Mouse (Mus musculus): ENCODE results near the gene Slain1.

The Slain1 gene

GRCm38 (mm10) chr14:103667036-103667435, 17.0 kb downstream of the Slain1 start:
- no peak for DNase-seq (ENCODE audit: low spot score)

GRCm38 (mm10) chr14:103679395-103680217, 29.6 kb downstream of the Slain1 start:
- DNase-seq (ENCODE audit: low spot score), result no peak

- no peak for DNase-seq (ENCODE audit: low spot score)
These were observed 30.3 kb downstream of the Slain1 start for GRCm38 (mm10) chr14:103680285-103680819.

GRCm38 (mm10) chr14:103682633-103683390, 32.8 kb downstream of the Slain1 start:
- DNase-seq (ENCODE audit: low spot score), result no peak

GRCm38 (mm10) chr14:103686994-103687393, 37.0 kb downstream of the Slain1 start:
- no peak for DNase-seq (ENCODE audit: low spot score)

GRCm38 (mm10) chr14:103694295-103694694, 44.3 kb downstream of the Slain1 start:
- DNase-seq (ENCODE audit: low spot score), result peak; percentile 34

- no peak for DNase-seq (ENCODE audit: low spot score)
These were observed 45.6 kb downstream of the Slain1 start for GRCm38 (mm10) chr14:103695620-103696019.

- no peak for DNase-seq (ENCODE audit: low spot score)
These were observed 47.1 kb downstream of the Slain1 start for GRCm38 (mm10) chr14:103697101-103697500.

GRCm38 (mm10) chr14:103699308-103699707, 49.3 kb downstream of the Slain1 start:
- DNase-seq (ENCODE audit: low spot score), result no peak

GRCm38 (mm10) chr14:103702516-103702915, 52.5 kb downstream of the Slain1 start:
- DNase-seq (ENCODE audit: low spot score), result no peak

GRCm38 (mm10) chr14:103704771-103705170, 54.7 kb downstream of the Slain1 start:
- DNase-seq (ENCODE audit: low spot score), result no peak

- no peak for DNase-seq (ENCODE audit: low spot score)
These were observed 56.3 kb downstream of the Slain1 start for GRCm38 (mm10) chr14:103706347-103706746.

GRCm38 (mm10) chr14:103708601-103709000, 58.6 kb downstream of the Slain1 start:
- no peak for DNase-seq (ENCODE audit: low spot score)

- DNase-seq (ENCODE audit: low spot score), result no peak
These were observed 59.2 kb downstream of the Slain1 start for GRCm38 (mm10) chr14:103709261-103709660.

GRCm38 (mm10) chr14:103712986-103713385, 63.0 kb downstream of the Slain1 start:
- DNase-seq (ENCODE audit: low spot score), result no peak

GRCm38 (mm10) chr14:103717516-103717915, 67.5 kb downstream of the Slain1 start:
- no peak for DNase-seq (ENCODE audit: low spot score)

GRCm38 (mm10) chr14:103717979-103718378, 68.0 kb downstream of the Slain1 start:
- no peak for DNase-seq (ENCODE audit: low spot score)

GRCm38 (mm10) chr14:103718393-103718792, 68.4 kb downstream of the Slain1 start:
- DNase-seq (ENCODE audit: low spot score), result no peak

- DNase-seq (ENCODE audit: low spot score), result peak; percentile 82
These were observed 69.0 kb downstream of the Slain1 start for GRCm38 (mm10) chr14:103718836-103719575.

GRCm38 (mm10) chr14:103720163-103720562, 70.1 kb downstream of the Slain1 start:
- DNase-seq (ENCODE audit: low spot score), result no peak

- DNase-seq (ENCODE audit: low spot score), result peak; percentile 32
These were observed 70.8 kb downstream of the Slain1 start for GRCm38 (mm10) chr14:103720637-103721355.
